Mouse (Mus musculus): Measurements from ENCODE around the gene Epas1. TPM values are rescaled to one million over a fixed set of nuclear protein-coding genes. Genes with fewer than 3 reads are reported as not detected.

Epas1 gene
- total RNA-seq, 2 experiments from 2014 or later = 239 to 306 TPM

GRCm38 (mm10) chr17:86815016-86815865, 61.7 kb downstream of the Epas1 start:
- intact Hi-C loops (cut with DNase I) = no loop called here
- DNase-seq = no peak

- intact Hi-C loops (cut with DNase I) = loop anchor here (10.0 kb wide), 1 partner anchor 657 kb away; the partner anchor contains the start of gene Prkce
- DNase-seq = no peak
These were observed 68.7 kb downstream of the Epas1 start for GRCm38 (mm10) chr17:86822017-86822737.

- peak in 1 of 2 experiments; percentile 1 for DNase-seq
- intact Hi-C loops (cut with DNase I) = loop anchor here (10.0 kb wide), 1 partner anchor 660 kb away; the partner anchor contains the start of gene Prkce
These were observed 71.1 kb downstream of the Epas1 start for GRCm38 (mm10) chr17:86824502-86825162.

GRCm38 (mm10) chr17:86825163-86825902, 71.8 kb downstream of the Epas1 start:
- intact Hi-C loops (cut with DNase I) = loop anchor here (10.0 kb wide), 1 partner anchor 661 kb away; the partner anchor contains the start of gene Prkce
- DNase-seq = peak in 1 of 2 experiments; percentile 0

DNA sequence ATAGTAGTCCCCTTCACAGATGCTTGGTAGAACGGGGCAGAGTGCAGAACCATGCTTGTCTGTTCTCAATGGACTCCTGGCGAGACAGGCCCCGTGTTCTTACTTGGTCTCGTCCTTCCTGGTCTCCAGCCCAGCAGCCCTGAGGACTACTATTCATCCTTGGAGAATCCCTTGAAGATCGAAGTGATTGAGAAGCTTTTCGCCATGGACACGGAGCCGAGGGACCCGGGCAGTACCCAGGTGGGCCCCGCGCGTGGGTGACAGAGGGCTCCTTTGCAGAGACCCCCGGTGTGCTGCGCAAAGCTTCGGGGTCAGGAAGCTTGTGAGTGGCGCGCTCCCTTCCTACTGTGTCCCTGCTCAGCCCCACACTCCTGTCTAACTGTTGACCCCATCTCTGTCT, 72.9 kb downstream of the Epas1 start:
- DNase-seq = no peak
- intact Hi-C loops (cut with DNase I) = loop anchor here (10.0 kb wide), 1 partner anchor 662 kb away; the partner anchor contains the start of gene Prkce

DNA sequence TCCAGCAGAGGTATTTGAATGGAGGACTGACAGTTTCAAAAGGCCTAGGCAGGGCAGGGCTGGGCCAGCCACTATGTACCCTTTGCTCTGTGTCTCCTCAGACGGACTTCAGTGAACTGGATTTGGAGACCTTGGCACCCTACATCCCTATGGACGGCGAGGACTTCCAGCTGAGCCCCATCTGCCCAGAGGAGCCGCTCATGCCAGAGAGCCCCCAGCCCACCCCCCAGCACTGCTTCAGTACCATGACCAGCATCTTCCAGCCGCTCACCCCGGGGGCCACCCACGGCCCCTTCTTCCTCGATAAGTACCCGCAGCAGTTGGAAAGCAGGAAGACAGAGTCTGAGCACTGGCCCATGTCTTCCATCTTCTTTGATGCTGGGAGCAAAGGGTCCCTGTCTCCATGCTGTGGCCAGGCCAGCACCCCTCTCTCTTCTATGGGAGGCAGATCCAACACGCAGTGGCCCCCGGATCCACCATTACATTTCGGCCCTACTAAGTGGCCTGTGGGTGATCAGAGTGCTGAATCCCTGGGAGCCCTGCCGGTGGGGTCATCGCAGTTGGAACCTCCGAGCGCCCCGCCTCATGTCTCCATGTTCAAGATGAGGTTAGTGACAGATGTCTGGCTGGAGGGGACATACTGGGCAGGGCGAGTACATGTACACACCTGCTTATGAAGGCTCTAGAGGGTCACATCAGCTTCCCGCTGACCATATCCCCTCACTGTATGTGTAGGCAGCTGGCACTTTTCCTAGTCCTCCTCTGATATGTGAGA, 74.1 kb downstream of the Epas1 start:
- intact Hi-C loops (cut with DNase I) = loop anchor here (10.0 kb wide), 1 partner anchor 663 kb away; the partner anchor contains the start of gene Prkce
- no peak for DNase-seq

DNA sequence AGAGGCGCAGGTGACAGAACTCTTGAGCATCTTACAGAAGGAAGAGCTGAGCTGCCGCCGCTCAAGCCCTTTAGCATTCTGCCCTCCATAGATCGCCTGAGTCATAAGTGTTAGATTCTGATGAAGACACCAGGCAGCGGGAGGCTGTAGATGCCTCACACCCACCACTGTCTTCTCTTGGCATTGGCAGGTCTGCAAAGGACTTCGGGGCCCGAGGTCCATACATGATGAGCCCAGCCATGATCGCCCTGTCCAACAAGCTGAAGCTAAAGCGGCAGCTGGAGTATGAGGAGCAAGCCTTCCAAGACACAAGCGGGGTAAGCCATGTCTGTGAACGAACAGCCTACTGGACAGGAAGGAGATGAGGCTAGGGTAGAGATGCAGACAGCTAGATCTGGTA, 75.0 kb downstream of the Epas1 start:
- intact Hi-C loops (cut with DNase I) = loop anchor here (10.0 kb wide), 1 partner anchor 664 kb away; the partner anchor contains the start of gene Prkce
- DNase-seq = no peak

DNA sequence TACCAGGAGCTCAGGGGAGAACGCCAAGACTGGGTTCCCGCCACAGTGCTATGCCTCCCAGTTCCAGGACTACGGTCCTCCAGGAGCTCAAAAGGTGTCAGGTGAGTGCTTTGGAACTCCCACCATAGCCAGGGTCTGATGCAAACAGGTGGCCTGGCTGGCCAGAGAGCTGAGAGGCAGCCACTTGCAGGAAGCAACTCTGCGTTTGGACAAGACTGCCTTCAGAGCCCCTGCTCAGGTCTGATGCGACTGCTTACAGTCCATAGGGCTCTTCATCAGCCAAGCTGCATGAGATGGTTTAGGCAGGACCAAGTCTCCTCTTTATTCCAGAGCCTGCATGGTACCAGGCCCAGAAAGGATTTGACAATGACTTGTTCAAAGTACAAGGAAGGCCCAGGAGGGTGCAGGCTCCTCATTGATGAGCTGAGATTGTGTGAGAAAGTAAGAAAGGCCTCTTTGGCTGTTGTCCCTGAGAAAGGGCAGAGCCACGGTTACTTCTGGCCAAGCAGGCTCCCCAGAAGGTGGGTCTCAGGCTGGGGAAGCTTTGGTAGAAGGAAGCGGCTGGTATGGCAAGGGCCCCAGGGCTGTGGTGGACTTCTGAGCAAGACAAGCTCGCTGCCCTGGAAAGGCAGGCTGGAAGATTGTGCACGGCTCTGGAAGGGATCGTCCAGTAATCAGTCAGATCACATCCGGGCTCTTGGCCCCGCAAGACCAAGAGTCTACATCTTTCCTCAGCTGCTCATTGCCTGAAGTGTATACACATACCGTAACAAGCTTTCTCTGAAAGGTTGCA, 76.1 kb downstream of the Epas1 start:
- DNase-seq = no peak
- intact Hi-C loops (cut with DNase I) = loop anchor here (10.0 kb wide), 1 partner anchor 665 kb away; the partner anchor contains the start of gene Prkce

DNA sequence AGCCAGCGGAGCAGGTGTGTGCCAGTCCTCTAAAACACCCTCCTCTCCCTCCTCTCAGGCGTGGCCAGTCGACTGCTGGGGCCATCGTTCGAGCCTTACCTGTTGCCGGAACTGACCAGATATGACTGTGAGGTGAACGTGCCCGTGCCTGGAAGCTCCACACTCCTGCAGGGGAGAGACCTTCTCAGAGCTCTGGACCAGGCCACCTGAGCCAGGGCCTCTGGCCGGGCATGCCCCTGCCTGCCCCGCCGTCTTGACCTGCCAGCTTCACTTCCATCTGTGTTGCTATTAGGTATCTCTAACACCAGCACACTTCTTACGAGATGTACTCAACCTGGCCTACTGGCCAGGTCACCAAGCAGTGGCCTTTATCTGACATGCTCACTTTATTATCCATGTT, 77.4 kb downstream of the Epas1 start:
- intact Hi-C loops (cut with DNase I) = no loop called here
- DNase-seq = no peak

DNA sequence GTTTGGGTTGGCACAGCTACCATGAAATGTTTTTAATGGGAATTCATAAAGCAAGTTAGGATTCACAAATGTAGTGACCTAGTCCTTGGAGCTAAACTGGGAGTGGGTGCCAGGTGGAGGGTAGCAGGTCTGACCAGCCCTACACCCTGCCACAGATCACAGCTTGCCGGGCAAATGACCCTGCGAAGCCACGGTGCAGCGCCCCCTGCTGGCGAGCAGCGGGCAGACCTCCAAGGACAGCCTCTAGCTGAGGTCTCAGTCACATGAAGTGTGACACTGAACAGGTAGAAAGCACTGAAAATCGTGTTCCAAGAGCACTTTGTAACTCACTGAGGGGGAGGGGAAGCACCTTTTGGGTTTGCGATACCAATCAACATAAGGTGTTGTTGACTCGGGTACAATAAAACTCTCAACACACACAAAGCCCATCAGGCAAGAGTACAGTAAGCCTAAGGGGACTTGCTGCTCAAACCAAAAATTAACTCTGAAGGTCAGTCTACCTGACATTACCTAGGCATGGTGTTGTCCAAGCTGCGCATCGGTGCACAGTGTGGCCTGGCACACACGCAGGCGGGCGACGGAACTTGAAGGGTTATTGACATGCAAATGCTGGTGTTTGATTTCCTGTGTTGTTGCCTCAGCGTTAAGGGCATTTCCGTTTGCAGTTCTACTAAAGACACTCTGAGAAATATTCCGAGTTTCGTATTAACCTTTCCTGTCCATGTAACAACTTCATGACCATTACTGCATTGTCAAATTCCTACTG, 79.2 kb downstream of the Epas1 start:
- intact Hi-C loops (cut with DNase I) = no loop called here
- DNase-seq = peak; percentile 44 to 67

DNA sequence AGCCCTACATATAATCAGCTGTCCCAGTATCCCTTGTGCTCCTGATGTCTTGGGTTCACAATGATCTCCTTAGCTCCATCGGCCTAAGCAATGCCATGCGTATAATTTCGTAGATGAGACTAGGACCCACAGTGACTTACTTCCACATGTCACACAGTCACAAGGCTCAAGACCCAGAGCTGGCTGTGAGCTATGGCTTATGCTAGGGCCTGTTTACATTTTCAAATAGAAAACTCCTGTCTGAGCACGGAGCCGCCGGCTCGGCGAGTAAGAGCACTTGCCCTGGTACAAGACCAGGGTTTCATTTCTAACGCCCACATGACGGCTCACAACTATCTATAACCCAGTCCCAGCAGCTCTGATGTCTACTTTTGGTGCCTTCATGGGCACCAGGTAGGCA, 80.4 kb downstream of the Epas1 start:
- no peak for DNase-seq
- intact Hi-C loops (cut with DNase I) = no loop called here

DNA sequence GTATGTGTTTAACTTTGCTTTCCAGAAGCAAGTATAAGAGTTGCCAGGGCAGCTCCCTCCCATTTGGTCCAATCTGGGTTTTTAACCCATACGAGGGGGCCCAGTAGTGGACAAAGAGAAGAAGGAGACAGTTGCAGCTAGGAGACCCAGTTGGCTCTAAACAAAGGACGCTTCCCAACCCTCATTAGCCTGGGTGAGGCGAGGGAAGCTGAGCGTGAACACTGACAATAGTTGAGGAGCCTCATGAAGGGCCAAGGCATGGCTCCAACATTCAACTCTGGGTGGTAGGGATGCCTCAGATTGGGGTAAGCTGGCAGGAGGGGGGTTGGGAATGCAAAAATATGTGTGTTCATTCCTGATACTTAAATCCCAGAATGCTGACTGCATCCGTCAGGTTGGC, 85.8 kb downstream of the Epas1 start:
- intact Hi-C loops (cut with DNase I) = no loop called here
- no peak for DNase-seq

GRCm38 (mm10) chr17:86850700-86851337, 97.3 kb downstream of the Epas1 start:
- DNase-seq = no peak
- intact Hi-C loops (cut with DNase I) = no loop called here

- DNase-seq = no peak
- intact Hi-C loops (cut with DNase I) = no loop called here
These were observed 98.3 kb downstream of the Epas1 start for GRCm38 (mm10) chr17:86851782-86852181.

DNA sequence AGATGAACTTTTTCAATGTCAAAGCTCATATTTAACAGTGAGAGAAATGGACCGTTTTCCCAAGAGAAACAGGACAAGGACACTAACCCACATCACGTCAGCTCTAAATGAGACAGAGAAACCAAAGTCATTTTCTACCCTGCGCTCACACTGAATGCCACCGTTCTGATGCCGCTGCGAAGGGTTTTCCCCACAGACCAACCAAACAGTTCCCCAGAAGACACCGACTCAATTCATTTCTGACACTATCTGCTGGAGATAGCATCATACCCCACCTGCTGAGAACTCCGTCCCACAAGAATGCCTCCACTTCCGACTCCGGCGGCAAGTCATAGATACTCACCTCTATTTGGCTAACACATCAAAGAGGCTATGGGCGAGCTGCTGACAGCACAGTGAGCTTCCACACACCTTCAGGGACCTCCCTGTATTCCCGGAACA, 99.1 kb downstream of the Epas1 start:
- intact Hi-C loops (cut with DNase I) = no loop called here
- DNase-seq = no peak

DNA sequence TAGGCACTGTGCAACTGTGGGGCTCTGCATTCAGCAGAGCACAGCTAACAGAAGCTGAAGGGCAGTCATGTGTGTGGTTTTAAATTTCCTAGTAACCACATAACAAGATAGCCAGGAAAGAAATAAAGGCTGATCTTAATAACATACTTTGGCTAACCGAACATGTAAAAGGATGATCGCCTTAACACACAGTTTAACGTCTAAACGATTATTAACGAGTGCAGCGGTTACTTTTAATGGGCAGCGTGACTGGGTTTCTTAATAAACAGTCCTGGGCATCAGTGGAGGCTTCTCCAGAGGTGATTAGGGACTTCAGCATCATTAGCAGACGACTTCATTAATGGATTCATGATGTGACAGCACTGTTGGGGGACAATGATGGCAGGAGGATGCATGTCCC, 117.1 kb downstream of the Epas1 start:
- intact Hi-C loops (cut with DNase I) = no loop called here
- DNase-seq = no peak

- intact Hi-C loops (cut with DNase I) = no loop called here
- DNase-seq = no peak
These were observed 119.1 kb downstream of the Epas1 start for GRCm38 (mm10) chr17:86872643-86873042.
